Mouse (Mus musculus) adipocyte (in vitro differentiated cells): ENCODE results near the gene Mon1a.

ENCODE experiments used
- DNase-seq: peaks from one replicate; pipeline ENCODE4 v3.0.0-alpha.2; 2016; ENCODE audit warnings: low spot score

Mon1a gene

DNA sequence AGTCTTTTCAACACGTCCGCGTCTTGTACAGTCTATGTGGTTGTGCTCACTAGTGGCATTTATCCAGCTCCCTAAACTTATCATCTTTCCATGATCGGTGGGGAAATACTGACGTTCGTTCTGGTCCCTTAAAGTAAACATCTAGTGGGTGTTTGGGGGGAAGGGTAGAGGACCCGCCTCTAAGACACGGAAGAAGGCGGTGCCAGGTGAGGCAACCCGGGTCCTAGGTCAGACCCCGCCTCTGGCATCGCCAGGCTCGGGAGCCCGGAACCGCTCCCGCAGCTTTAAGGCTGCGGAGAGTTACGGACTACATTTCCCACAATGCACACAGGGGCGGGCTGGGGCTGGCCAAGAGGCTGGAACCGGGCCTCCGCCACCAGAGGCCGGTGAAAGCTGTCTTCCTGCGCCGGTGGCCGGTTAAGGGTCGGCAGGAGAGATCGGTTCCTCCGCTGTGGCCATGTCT lies at the start of gene Mon1a:
TSS of gene Mon1a (plus strand) at position 348 of the 463 bp plus-strand sequence.
- DNase-seq: peak; percentile 85

DNA sequence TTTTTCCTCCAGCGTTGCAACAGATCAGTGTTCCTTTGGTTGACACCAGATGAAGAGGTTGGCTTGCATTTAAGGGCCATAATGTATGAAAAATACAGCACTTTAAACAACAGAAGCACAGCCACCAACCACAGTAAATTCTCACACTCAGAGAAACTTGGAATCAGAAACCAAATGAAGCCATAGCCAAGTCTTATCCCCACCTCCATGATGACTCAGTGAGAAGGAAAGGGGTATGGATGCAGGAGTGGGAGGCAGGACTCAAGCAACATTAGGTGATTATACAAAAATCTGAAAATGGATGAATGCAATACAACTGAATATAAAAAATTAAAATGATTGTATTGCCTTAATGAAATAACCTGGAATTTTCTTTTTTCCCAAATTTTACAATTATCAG lies 49.1 kb upstream of the Mon1a start:
- DNase-seq: no peak

DNA sequence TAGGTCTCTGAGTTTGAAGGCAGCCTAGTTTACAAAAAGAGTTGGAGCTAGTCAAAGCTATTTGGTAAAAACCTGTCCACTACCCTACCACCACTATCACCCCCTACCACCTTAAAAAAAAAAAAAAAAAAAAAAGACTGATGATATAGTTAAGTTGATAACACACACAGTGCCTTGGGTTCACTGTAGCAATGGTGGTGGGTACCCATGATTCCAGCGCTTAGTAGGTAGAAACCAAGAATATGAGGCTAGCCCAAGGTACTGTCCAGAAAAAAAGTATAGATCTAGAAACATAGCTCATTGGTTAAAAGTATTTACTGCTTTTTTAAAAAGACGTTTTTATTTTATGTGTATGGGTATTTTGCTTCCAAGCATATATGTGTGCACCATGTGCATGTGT lies 45.2 kb upstream of the Mon1a start:
- DNase-seq: no peak

DNA sequence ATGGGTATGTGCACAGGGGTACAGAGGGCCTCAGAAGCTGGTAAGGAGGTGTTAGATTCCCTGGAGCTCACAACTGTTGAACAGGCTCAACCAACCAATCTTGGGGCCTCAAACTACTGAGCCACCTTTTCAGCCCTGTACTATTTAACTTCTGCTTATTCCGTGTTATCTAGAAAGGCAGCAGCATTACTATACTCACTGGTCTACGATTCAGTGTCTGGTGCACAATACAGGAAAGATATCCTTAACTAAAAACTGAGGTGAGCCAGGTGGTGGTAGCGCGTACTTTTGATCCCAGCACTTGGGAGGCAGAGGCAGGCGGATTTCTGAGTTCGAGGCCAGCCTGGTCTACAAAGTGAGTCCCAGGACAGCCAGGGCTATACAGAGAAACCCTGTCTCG lies 39.0 kb upstream of the Mon1a start:
- DNase-seq: no peak

DNA sequence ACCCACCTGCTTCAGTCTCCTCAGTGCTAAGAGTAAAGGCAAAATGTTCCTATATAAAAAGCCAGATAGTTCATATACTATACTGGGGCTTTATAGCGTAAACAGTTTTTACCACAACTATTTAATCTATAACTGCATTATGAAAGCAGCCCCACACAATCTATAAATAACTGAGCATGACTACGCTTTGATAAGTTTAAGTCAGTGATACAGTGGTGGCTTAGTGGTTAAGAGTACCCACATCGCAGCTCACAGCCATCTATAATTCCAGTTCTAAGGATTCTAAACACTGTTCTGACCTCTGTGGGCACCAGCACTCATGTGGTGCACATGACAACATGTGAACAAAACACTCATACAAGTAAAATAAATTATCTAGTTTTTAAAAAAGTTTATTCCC lies 29.6 kb upstream of the Mon1a start:
- DNase-seq: no peak

DNA sequence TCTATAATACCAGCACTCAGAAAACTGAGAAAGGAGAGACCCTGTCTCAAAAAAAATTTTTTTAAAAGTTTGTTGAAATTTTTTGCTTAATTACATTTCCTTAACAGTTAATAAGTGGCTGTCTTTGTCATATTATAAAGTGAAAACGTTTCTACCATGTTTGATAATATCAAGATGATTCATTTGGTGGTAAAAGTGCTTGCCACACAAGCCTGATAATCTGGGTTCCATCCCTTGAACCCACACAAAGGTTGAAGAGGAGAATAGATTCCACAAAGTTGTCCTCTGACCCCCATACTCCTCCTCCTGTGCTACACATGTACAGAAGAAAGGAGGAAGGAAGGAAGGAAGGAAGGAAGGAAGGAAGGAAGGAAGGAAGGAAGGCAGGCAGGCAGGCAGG lies 23.5 kb upstream of the Mon1a start:
- no peak for DNase-seq

DNA sequence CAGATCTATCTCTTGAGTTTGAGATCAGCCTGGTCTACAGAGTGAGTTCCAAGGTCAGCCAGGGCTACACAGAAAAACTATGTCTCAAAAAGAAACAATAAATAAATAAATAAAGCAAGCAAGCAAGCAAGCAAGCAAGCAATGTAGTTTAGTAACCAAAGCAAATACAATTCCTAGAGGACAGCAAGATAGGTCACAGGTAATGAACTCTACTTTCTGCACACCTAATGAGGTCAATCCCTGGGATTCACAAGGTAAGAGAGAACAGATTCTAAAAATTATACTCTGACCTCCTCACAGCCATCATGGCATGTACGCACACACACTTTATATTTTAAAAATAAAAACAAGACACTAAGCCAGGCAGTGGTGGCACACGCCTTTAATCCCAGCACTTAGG lies 21.9 kb upstream of the Mon1a start:
- DNase-seq: no peak

DNA sequence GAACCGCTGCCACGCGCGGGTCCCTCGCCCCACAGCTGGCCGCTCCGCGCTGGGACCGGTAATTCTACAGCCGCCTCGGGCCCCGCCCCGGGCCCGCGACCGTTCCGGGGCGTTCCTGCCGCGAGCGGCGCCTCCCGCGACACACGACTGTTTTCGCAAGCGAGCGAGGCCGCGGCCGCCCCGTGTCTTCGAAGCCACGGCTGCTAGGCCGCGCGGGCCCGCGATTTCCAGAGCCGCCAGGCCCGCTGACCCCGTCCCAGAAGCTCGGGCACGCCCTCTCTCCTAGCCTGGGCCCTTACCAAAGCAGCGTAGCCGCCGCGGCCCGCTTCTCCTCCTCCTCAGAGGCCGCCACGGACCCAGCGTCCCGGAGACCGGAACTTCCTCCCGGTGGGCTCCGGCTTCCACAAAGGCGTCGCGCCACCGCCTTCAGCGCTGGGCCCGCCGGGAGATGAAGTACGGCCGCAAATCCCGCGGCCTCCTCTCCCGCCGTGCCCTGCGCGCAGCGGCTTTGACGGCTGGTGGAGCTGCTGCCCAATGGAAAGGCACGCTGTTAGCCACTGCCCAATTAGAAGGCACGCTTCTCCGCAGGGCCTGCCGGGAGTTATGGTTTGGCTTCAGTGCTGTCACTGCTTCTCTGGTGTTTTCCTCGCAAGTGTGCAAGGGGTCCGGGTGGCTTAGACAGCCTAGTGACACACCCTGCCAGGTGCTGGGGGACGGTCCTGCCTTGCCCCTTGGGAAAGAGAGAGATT lies 15.4 kb upstream of the Mon1a start:
- DNase-seq: peak; percentile 90

DNA sequence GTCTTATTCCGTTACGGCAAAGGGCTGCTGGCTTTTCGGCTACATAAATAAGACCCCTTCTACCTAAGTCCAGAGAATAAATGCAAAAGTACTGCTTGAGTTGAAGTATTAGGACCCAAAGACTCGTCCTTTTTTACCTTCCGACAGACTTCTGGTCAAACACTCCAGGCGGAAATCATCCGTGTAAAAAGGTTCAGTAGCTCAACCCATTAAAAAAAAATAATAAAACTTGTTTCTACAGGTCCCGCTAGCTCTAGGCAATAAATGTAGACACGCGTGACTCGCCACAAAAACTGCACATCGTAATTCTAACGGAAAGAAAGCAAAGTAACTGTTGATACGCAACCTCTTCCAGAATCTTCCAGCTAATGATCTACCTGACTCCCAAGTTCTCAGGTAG lies 14.8 kb upstream of the Mon1a start, which contains the start of gene Rbm6:
TSS of gene Rbm6 (minus strand) at position 101 of the 400 bp plus-strand sequence.
- DNase-seq: no peak

DNA sequence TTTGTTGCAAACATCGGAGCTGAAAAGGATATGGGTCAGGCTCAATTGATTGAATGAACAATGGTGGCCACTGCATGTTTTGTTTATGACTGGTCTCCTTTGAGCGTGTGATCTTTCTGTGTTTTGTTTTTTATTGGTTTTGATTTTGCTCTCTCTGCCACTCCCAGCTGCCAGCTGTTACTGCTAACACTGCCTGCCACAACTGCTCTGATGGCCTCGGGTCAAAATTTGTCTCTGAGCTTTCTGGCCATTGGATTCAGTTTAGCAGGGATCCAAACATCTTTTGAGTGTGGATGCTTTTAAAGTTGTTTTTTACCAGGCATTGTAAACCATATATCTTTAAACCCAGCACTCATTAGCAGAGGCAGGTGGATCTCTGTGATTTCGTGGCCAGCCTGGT lies 7.5 kb upstream of the Mon1a start:
- DNase-seq: no peak

DNA sequence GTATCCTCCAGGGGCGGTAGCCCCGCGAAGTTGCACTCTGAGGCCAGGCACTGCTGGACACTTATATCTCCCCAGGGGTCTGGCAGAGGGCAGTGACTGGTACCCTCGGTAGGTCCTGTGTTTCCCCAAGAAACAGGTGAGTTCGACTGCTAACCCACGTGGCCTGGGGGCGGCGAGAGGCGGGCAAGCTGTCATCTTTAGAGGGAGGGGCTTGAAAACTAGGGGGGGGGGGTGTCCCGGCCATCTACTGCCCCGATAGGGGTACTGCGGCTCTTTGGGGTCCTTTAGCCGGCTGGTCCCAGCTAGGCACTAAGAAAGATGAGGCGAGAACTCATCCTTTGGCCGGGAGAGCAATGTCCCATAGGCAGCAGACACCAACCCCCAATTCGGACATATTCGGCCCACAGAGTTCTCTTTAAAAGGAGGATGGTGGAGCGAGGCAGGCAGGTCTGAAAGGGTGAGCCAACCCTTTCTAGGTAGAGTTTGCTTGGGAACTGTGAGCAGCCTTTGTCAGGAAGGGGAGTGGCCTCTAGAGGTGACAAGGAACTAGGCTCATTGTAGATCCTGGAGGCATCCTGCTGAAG lies 408 bp downstream of the Mon1a start:
- peak; percentile 39 for DNase-seq

DNA sequence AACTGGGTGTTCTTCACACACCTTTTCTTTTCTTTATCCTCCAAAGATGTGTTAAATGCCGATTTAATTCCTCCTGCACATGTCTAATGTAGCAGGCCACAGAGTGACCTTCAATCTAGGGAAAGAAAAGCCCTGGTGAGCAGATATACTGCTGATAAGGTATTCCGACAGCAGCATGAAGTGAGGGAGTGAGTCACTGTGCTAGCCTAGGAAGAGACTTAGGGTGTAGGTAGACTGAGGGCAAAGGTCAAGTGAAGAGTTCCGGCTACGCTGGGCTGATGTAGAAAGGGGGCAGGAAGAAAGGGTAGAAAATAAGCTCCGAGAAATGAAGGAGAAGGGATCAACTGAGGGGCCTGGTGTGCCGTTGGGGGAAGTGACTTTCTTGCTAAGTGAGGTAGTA lies 2.3 kb downstream of the Mon1a start:
- no peak for DNase-seq

DNA sequence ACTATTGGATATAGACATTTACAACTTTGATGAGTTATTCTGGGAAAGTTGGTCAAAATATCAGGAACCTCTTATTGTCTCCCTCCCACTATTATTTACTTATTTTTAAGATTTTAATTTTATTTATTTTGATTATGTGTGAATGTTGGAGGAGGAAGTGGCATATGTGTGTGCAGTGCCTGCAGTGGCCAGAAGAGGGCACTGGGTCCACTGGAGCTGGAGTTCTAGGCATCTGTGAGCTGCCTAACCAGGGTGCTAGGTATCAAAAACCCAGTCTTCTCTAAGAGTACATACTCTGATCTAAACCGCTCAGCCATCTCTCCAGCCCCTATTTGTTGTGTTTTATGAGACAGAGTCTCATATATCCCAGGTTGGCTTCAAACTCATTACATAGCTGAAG lies 3.1 kb downstream of the Mon1a start:
- no peak for DNase-seq

DNA sequence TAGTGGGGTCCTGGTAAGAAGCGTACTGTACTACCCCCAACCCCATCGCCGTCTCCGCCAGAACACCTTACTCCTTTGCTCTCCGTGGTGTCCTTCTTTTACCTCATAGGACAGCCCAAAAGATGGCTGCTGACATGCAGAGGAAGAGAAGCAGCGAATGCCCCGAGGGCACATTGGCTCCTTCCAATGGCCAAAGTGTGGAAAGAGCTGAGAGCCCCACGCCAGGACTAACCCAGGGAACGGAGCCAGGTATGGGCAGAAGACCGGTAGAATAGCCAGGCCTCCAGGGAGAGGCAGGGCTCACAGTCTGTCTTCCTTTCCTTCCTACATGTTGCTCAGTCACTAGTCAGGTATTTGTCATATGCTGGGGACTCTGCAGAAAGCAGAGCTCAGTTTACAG lies 10.6 kb downstream of the Mon1a start:
- DNase-seq: peak; percentile 28

DNA sequence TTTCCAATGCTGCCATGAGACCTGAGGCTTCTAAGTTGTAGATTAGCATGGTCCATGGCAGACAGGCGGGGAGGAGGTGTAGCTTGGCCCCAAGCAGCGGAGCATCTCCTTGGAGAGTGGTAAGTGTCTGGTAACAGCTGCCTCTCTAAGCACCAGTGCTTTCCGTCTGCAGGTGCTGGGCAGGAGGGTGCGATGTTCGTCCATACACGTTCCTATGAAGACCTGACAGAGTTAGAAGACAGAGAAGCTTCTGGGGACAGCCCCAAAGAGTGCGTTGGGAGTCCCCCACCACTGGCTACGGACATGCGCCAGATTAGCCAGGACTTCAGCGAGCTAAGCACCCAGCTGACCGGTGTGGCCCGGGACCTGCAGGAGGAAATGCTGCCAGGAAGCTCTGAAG lies 11.9 kb downstream of the Mon1a start:
- DNase-seq: no peak

DNA sequence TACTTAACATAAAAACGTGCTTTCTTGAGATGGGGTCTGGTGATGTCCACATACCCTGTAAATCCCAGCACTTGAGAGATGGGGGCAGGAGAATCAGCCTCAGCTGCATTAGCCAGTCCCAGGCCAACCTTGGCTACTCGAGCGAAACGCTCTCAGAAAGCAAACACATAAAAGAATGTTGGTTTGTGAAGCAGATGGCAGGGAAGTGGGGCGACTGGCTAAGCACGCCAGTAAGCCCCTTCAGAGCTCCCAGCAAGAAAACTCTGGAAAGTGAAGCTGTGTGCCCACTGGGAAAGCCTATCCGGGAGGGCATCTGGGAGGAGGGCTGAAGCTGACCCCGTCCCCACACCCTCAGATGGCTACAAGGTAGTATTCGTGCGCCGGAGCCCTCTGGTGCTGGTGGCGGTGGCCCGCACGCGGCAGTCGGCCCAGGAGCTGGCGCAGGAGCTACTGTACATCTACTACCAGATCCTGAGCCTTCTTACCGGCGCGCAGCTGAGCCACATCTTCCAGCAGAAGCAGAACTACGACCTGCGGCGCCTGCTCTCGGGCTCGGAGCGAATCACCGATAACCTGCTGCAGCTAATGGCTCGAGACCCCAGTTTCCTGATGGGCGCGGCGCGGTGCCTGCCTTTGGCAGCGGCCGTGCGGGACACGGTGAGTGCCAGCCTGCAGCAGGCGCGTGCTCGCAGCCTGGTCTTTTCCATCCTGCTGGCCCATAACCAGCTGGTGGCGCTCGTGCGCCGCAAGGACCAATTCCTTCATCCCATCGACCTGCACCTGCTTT lies 13.1 kb downstream of the Mon1a start:
- DNase-seq: no peak

DNA sequence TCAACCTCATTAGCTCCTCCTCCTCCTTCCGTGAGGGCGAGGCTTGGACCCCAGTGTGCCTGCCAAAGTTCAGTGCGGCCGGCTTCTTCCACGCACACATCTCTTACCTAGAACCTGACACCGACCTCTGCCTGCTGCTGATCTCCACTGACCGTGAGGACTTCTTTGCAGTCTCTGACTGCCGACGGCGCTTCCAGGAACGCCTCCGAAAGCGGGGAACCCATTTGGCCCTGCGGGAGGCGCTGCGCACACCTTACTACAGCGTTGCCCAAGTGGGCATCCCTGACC lies 13.6 kb downstream of the Mon1a start:
- DNase-seq: no peak

DNA sequence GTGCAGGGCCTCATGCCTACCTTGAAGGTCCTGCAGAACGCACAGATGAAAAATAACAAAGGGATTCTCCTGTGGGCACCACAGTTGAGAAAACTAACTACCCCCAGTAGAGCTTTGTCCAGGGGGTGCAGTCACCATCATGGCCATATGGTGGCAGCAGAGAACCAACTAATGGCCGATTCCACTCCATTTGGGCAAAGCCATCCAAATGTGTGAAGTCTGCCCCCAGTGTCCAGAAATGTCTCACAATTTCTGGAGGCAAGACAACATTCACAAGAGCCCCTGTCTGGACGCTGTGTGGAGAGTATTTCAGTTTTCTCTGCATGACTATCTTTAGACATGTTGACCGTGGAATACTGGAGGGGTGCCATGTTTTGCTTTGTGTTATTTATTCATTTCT lies 16.8 kb downstream of the Mon1a start:
- peak; percentile 90 for DNase-seq

DNA sequence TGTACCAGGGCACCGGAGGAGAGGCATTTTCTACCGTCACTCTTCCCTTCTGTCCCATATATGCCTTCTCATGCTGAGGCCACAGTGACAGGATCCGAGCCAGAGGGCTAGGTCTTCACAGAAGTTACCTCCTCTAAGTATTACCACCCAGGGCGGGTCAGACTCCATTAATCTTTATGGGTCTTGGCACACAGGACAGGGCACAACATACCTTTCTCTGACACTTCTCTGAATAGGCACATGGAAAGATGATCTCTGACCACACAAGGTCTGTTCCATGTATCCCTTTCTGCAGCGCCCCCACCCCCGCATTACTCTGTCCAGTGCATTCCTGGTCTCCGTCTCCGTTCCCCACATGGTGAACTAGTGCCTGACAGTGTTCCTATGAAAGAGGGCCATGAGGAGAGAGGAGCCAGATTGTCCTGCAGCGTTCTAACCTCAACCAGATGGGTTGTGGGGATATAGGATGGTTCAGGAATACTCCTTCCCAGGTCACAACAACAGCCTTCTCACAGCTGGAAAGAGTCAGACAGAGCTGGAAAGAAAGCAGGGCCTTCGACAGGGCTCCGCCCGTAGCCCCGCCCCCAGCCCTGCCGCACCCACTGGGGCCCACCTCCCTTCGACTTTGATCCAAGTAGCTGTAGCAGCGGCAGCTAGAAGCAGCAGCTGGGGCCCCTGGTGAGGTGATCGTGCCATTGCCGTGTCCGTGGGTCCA lies 18.5 kb downstream of the Mon1a start, which contains the start of gene Mst1r:
TSS of gene Mst1r (plus strand) at position 622 of the 715 bp plus-strand sequence.
- no peak for DNase-seq

DNA sequence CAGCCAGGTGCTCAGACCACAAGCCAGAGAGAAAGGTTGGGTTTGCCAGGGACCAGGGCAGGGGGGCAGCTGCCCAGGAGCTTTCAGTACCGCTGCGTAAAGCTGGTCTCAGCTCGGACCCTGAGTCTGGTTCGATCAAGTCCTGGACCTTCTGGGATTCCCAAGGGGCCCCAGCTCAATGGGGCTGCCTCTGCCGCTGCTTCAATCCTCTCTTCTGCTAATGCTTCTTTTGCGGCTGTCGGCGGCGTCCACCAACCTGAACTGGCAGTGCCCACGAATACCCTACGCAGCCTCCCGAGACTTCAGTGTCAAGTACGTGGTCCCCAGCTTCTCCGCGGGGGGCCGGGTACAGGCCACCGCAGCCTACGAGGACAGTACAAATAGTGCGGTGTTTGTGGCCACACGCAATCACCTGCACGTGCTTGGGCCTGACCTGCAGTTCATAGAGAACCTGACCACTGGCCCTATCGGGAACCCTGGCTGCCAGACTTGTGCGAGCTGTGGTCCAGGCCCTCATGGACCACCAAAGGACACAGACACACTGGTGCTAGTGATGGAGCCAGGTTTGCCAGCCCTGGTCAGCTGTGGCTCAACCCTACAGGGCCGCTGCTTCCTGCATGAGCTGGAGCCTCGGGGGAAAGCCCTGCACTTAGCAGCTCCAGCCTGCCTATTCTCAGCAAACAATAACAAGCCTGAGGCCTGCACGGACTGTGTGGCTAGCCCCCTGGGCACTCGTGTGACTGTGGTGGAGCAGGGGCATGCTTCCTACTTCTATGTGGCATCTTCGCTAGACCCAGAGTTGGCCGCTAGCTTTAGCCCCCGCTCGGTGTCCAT lies 19.2 kb downstream of the Mon1a start:
- no peak for DNase-seq

DNA sequence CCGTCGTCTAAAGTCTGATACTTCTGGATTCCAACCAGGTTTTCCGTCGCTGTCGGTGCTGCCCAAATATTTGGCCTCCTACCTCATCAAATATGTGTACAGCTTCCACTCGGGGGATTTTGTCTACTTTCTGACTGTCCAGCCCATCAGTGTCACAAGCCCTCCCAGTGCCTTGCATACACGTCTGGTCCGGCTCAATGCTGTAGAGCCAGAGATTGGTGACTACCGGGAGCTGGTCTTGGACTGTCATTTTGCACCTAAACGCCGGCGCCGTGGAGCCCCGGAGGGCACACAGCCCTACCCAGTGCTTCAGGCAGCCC lies 19.8 kb downstream of the Mon1a start:
- no peak for DNase-seq
